Mouse (Mus musculus) forebrain, embryonic 11.5 days (tissue): ENCODE results near the gene Lrba. TPM values are rescaled to one million over a fixed set of nuclear protein-coding genes. Genes with fewer than 3 reads are reported as not detected.

Source experiments
- ATAC-seq: fragments of 200-750 bp; cut with Nextera tagmentation; replicated peaks from 2 replicates; pipeline ENCODE4 v1.8.0; 2017; ENCODE audit warnings: moderate TSS enrichment; ENCODE audit not compliant: low FRiP score
- DNase-seq: peaks from one replicate; pipeline ENCODE4 v3.0.0-alpha.2; 2017; ENCODE audit warnings: low spot score
- H3K27ac ChIP-seq: fragments of 300-500 bp; sonication (generic); 2 replicates; pipeline ENCODE4 v1.5.1; 2014; ENCODE audit warnings: low read depth, low read length
- H3K27me3 ChIP-seq: fragments of 300-500 bp; sonication (generic); 2 replicates; pipeline ENCODE4 v1.6.1; 2014; ENCODE audit warnings: mild to moderate bottlenecking, low read length, mixed read lengths; ENCODE audit not compliant: control insufficient read depth, insufficient read depth
- H3K36me3 ChIP-seq: fragments of 300-500 bp; sonication (generic); 2 replicates; pipeline ENCODE4 v1.6.1; 2014; ENCODE audit warnings: mild to moderate bottlenecking, low read length, moderate library complexity, mixed read lengths; ENCODE audit not compliant: control insufficient read depth, insufficient read depth
- H3K4me1 ChIP-seq: fragments of 300-500 bp; sonication (generic); replicated peaks from 2 replicates; pipeline ENCODE4 v1.6.1; 2014; ENCODE audit warnings: low read length, mixed read lengths; ENCODE audit not compliant: control insufficient read depth, insufficient read depth
- H3K4me2 ChIP-seq: fragments of 300-500 bp; sonication (generic); 2 replicates; pipeline ENCODE4 v1.6.1; 2014; ENCODE audit warnings: low read depth, mild to moderate bottlenecking, low read length, moderate library complexity, mixed read lengths; ENCODE audit not compliant: severe bottlenecking
- H3K4me3 ChIP-seq: fragments of 300-500 bp; sonication (generic); 2 replicates; pipeline ENCODE4 v1.5.1; 2014; ENCODE audit warnings: low read depth, low read length
- H3K9ac ChIP-seq: fragments of 300-500 bp; sonication (generic); 2 replicates; pipeline ENCODE4 v1.6.1; 2014; ENCODE audit warnings: low read length
- H3K9me3 ChIP-seq: fragments of 300-500 bp; sonication (generic); 2 replicates; pipeline ENCODE4 v1.6.1; 2016; ENCODE audit warnings: low read length, mixed read lengths; ENCODE audit not compliant: control insufficient read depth
- WGBS: fragments of 180-500 bp; shearing (Covaris S2); extraction: QIAGEN DNeasy Blood & Tissue Kit; methylation state at CpG from one replicate; pipeline ENCODE4 v1.1.7; 2014; 5-methylcytosine and 5-hydroxymethylcytosine counted together
- polyA plus RNA-seq: library from polyadenylated mRNA; unstranded; fragments of >200 nt; fragmentation: Nextera tagmentation; extraction: Ambion mirVana; gene quantifications from 2 replicates; pipeline ENCODE4 v1.2.1, GENCODE M21; 2014

Gene Lrba
- polyA plus RNA-seq, 1 experiment from 2014 or later, result 4.3 TPM

DNA sequence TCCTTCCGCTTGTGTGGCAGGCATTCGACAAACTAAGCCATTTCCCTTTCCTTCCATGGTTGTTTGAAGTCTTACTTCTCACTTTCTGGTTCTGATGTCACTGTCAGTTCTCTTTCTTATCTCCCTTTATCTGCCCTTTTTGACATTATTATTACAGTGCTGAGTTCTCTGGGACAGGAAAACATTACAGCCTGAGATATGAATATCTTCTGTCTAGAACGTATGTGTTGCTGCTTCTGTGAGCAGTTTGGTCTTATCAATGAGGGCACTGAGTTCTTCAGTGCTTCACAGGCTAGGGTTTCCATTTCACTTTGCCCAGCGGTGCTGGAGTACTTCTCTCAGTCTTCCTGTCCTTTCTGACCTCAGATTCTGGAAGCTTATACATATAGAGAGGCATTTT is 404.9 kb downstream of the Lrba start:
- H3K27me3 ChIP-seq, result no peaks in the 10 kb centered on the region
- H3K36me3 ChIP-seq, result no peaks in the 10 kb centered on the region
- no peak overlapping the region for H3K9ac ChIP-seq
- no peak overlapping the region for H3K27ac ChIP-seq
- H3K4me1 ChIP-seq, result no peaks in the 10 kb centered on the region
- no peak for DNase-seq
- 92% methylated on average over 4 of the region's 4 CpGs for WGBS
- ATAC-seq, result no peak
- no peak overlapping the region for H3K4me3 ChIP-seq
- H3K4me2 ChIP-seq, result no peak overlapping the region
- H3K9me3 ChIP-seq, result no peaks in the 10 kb centered on the region

DNA sequence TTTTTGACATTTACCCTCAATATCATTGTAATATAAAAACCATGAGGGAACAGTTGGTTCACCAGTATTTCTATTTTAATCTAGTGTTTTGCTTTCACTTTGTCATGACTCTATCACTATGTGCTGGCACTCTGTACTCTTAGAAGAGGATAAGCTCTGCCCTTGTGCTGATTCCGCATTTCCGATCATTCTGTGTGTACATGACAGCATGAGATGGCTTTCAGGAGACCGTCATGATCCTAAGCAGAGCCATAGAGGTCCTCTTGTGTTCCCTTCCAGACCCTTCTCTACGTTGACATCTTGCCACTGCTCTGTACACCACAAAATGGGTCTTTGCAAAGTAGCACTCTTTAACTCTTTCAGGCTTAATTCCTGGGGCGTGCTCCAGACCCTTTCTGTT is 411.0 kb downstream of the Lrba start:
- no peak overlapping the region for H3K27ac ChIP-seq
- no peak for DNase-seq
- H3K9me3 ChIP-seq, result no peaks in the 10 kb centered on the region
- H3K4me3 ChIP-seq, result no peak overlapping the region
- H3K4me1 ChIP-seq, result no peaks in the 10 kb centered on the region
- H3K36me3 ChIP-seq, result no peaks in the 10 kb centered on the region
- ATAC-seq, result no peak
- H3K27me3 ChIP-seq, result no peaks in the 10 kb centered on the region
- no peak overlapping the region for H3K4me2 ChIP-seq
- H3K9ac ChIP-seq, result no peak overlapping the region
- 67% methylated on average over 5 of the region's 5 CpGs for WGBS

DNA sequence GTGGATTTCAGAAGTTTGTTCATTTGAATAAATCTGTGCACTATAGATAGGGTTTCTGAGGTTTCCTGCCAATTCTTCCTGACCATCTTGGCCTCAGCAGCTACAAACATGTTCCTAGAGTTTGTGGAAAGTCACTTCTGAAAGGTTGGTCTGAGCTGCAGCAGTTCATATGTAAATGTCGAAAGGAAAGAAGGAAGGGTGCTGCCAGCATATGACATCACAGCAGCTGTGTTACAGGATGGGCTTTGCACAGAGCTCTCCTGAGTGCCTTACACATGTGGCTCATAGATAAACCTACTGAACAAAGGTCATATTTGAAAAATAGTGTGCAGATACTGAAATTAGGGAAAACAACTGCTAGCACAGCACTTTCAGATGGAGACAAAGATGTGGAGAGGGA is 411.5 kb downstream of the Lrba start:
- no peak for ATAC-seq
- WGBS, result 61% methylated on average over 1 of the region's 1 CpGs
- H3K4me3 ChIP-seq, result no peak overlapping the region

DNA sequence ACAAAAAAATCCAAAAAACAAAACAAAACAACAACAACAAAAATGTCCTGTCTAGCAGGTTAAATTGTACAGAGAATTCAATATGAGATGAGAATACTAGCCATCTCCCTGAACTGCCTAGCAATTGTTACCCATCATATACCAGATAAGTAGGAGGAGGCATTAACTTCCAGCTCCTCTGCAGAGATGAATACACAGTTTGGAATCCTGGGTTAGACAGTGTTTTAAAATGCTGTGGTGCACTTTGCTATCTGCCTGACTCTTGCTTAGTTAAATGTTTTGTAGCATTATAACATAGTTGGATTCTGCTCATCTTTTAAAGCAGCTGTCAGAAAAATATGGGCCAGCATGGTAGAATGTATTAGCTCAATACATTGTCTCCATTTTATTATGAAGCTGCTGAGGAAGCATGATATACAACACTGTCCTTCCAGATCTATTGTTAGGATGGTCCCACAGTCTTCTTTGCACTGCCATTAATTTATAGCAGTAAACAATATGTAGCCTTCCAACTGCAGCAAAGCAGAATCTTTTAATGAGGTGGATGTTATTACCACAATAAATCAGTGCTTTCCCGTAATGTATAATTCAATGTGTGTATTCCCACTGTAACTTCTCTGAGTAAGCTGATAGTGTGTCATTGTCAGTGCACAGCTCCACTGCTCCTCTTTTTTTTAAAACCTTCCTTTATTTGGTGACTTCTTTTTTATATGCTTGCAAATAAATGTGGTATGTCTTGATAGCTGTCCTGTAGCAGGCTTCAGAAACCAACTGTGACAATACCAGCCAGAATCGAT is 414.3 kb downstream of the Lrba start:
- Histone ChIP-seq H3K4me3 (no peak overlapping the region), H3K27ac (no peak overlapping the region), H3K9me3 (no peaks in the 10 kb centered on the region), H3K27me3 (no peaks in the 10 kb centered on the region), H3K36me3 (no peaks in the 10 kb centered on the region), H3K4me1 (no peaks in the 10 kb centered on the region), H3K9ac (no peak overlapping the region), H3K4me2 (no peak overlapping the region)
- 89% methylated on average over 2 of the region's 2 CpGs for WGBS
- ATAC-seq (no peak), DNase-seq (no peak)

More for the DNA sequence above, 411.5 kb downstream of the Lrba start:
- H3K27me3 ChIP-seq, result no peaks in the 10 kb centered on the region
- H3K9me3 ChIP-seq, result no peaks in the 10 kb centered on the region
- DNase-seq, result no peak
- H3K4me2 ChIP-seq, result no peak overlapping the region
- H3K36me3 ChIP-seq, result no peaks in the 10 kb centered on the region
- H3K9ac ChIP-seq, result no peak overlapping the region
- no peaks in the 10 kb centered on the region for H3K4me1 ChIP-seq
- no peak overlapping the region for H3K27ac ChIP-seq

DNA sequence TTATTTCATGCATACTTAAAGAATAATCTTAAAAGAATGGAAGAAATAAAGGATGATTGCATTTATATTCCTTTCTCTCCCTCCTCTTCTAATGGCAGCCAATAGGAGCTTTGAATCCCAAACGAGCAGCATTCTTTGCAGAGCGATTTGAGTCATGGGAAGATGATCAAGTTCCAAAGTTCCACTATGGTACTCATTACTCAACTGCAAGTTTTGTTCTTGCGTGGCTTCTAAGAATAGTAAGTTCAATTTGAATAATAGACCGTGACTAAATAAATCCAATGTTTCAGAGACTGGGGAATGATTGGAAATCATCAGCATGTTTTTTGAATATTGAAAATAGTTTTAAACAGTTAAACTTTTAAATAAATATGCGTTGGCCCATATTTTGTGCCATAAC is 416.9 kb downstream of the Lrba start:
- Histone ChIP-seq H3K27ac (no peak overlapping the region), H3K4me3 (no peak overlapping the region), H3K4me1 (no peaks in the 10 kb centered on the region), H3K27me3 (no peaks in the 10 kb centered on the region), H3K9ac (no peak overlapping the region), H3K36me3 (no peaks in the 10 kb centered on the region), H3K9me3 (no peaks in the 10 kb centered on the region), H3K4me2 (no peak overlapping the region)
- 79% methylated on average over 5 of the region's 5 CpGs for WGBS
- DNase-seq (no peak), ATAC-seq (no peak)

DNA sequence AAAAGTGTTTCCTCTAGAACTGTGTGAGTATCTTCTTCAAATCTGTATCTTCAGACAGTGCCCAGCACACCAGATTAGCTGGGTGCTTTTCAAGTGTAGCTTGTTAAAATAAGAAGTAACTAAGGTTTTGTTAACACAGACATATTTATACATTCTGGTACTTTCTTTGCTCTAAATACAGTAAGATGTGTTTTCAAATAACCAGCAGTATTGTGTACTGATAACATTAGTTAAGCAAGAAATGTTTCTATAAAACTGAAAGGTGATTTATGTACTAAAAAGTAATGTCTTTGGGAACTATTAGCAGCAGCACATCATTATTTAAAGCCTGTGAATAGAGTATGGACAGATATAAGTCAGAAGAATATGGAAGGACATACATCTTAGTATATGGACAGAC is 417.3 kb downstream of the Lrba start:
- Histone ChIP-seq H3K27me3 (no peaks in the 10 kb centered on the region), H3K27ac (no peak overlapping the region)
- ATAC-seq, result no peak

DNA sequence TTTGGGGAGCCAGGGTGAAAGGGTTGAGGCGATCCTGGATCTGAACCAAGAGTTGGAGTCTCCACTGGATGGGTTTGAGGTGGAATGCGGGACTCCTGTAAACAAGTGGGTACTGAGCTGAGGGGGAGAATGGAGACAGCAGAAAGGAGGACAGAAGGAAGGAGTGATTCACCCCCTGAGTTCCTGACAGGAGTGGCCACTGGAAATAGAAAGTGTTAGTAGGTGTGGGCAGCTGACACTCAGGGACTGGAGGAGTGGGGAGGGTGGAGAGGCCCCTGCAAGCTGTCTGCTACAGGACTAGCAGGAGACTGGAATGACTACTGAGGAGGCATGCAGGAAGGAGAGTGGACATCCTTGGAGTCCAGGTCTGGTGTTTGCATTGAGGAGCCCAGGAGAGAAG is 422.3 kb downstream of the Lrba start:
- Histone ChIP-seq H3K9ac (no peak overlapping the region), H3K27me3 (no peaks in the 10 kb centered on the region), H3K36me3 (no peaks in the 10 kb centered on the region), H3K4me2 (no peak overlapping the region), H3K27ac (no peak overlapping the region), H3K4me3 (no peak overlapping the region), H3K4me1 (no peaks in the 10 kb centered on the region), H3K9me3 (no peaks in the 10 kb centered on the region)
- DNase-seq, result no peak
- WGBS, result 72% methylated on average over 2 of the region's 2 CpGs
- no peak for ATAC-seq

More for the DNA sequence above, 417.3 kb downstream of the Lrba start:
- H3K4me2 ChIP-seq, result no peak overlapping the region
- no peak overlapping the region for H3K9ac ChIP-seq
- no peaks in the 10 kb centered on the region for H3K4me1 ChIP-seq
- no peak for DNase-seq
- H3K9me3 ChIP-seq, result no peaks in the 10 kb centered on the region
- H3K36me3 ChIP-seq, result no peaks in the 10 kb centered on the region
- H3K4me3 ChIP-seq, result no peak overlapping the region

DNA sequence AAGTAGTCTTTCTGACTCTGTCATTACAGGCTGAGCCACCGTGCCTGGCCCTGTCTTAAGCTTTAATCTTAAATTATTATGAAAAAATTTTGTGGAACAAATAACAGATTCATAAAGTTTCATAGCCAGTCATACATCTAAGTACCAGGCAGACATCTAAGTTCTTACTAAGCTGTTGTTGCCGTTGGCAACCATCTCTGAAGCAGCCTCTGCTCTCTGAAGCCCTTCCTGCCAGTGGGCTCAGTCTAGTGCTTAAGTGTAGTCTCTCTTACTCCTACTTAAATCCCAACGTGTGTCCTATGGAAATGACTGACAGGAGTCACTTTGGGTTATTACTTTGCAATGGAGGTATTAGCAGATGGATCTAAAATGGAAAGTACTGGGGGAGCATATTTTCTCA is 426.5 kb downstream of the Lrba start:
- H3K9ac ChIP-seq, result no peak overlapping the region
- no peak overlapping the region for H3K4me2 ChIP-seq
- DNase-seq (no peak), ATAC-seq (no peak)
- no peaks in the 10 kb centered on the region for H3K27me3 ChIP-seq
- H3K4me3 ChIP-seq, result no peak overlapping the region
- H3K27ac ChIP-seq, result no peak overlapping the region
- H3K36me3 ChIP-seq, result no peaks in the 10 kb centered on the region
- no peaks in the 10 kb centered on the region for H3K4me1 ChIP-seq
- no peaks in the 10 kb centered on the region for H3K9me3 ChIP-seq
- WGBS, result 65% methylated on average over 3 of the region's 3 CpGs

DNA sequence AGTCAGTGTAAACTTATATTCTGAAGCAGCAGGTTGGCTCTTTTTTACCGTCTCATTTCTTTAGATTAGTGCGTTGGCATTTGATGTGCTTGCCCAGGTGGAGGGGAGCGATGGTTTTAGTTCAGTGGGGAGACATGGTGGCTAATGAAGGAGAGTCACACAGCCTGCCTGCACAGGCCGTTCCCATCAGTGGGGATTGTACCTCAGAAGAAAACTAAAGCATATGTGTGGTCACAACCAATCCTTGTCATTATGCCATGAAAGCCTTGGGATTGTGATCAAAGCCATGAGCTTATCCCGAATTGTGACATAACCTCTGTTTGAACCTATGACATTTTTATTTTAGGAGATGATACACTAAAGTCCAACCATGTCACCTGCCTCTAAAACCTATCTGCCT is 434.8 kb downstream of the Lrba start:
- no peak overlapping the region for H3K9ac ChIP-seq
- WGBS, result 73% methylated on average over 5 of the region's 5 CpGs
- no peak for DNase-seq
- no peaks in the 10 kb centered on the region; the same call in 1 of the 2 replicates for H3K4me1 ChIP-seq
- no peak overlapping the region for H3K27ac ChIP-seq
- H3K36me3 ChIP-seq, result no peaks in the 10 kb centered on the region
- ATAC-seq, result no peak
- H3K27me3 ChIP-seq, result no peaks in the 10 kb centered on the region
- no peaks in the 10 kb centered on the region for H3K9me3 ChIP-seq
- H3K4me3 ChIP-seq, result no peak overlapping the region
- H3K4me2 ChIP-seq, result no peak overlapping the region
